Mouse (Mus musculus): ENCODE results near the gene Maf. TPM values are rescaled to one million over a fixed set of nuclear protein-coding genes. Genes with fewer than 3 reads are reported as not detected.

Maf gene
- polyA plus RNA-seq, 1 experiment from 2014 or later, result 17.0 TPM

- no peak for ATAC-seq (ENCODE audit: low FRiP score)
- Histone ChIP-seq H3K36me3 (replicated peaks; ENCODE audit: control insufficient read depth, insufficient read depth) (no peaks in the 10 kb centered on the region), H3K9me3 (ENCODE audit: control insufficient read depth, low read length) (no peaks in the 10 kb centered on the region), H3K9ac (peak overlapping the region; percentile 33; the same call in 1 of the 2 replicates), H3K27me3 (ENCODE audit: control insufficient read depth, insufficient read depth, low read length) (peaks cover 27% of the 10 kb centered on the region), H3K4me1 (replicated peaks; ENCODE audit: control insufficient read depth, insufficient read depth, low read length) (peaks cover 15% of the 10 kb centered on the region; the same call in 1 of the 2 replicates), H3K27ac (no peak overlapping the region), H3K4me3 (replicated peaks; ENCODE audit: low read length) (peak overlapping the region; percentile 62), H3K4me2 (replicated peaks) (peak overlapping the region; percentile 77)
- 2% methylated on average over 19 of the region's 19 CpGs for WGBS
- DNase-seq (ENCODE audit: low spot score), result peak; percentile 92
Measured at GRCm38 (mm10) chr8:115708936-115709780, 1.6 kb upstream of the Maf start.

- peak; percentile 66 for DNase-seq (ENCODE audit: low spot score)
- H3K9ac ChIP-seq, result peak overlapping the region; percentile 79
- peak overlapping the region; percentile 77 for H3K4me2 ChIP-seq (replicated peaks)
- H3K9me3 ChIP-seq (ENCODE audit: control insufficient read depth, low read length), result no peaks in the 10 kb centered on the region
- 0% methylated on average over 59 of the region's 76 CpGs for WGBS
- no peaks in the 10 kb centered on the region for H3K36me3 ChIP-seq (replicated peaks; ENCODE audit: control insufficient read depth, insufficient read depth)
- peak overlapping the region; percentile 89 for H3K27ac ChIP-seq
- H3K4me3 ChIP-seq (replicated peaks; ENCODE audit: low read length), result peak overlapping the region; percentile 62
- H3K27me3 ChIP-seq (ENCODE audit: control insufficient read depth, insufficient read depth, low read length), result peaks cover 20% of the 10 kb centered on the region
- H3K4me1 ChIP-seq (replicated peaks; ENCODE audit: control insufficient read depth, insufficient read depth, low read length), result peaks cover 15% of the 10 kb centered on the region; the same call in 1 of the 2 replicates
- peak; percentile 83 for ATAC-seq (ENCODE audit: low FRiP score)
Measured at GRCm38 (mm10) chr8:115706861-115707730, 498 bp downstream of the Maf start.

GRCm38 (mm10) chr8:115706411-115706860 lies 1.2 kb downstream of the Maf start:
- DNase-seq (ENCODE audit: low spot score), result no peak
- Histone ChIP-seq H3K9me3 (ENCODE audit: control insufficient read depth, low read length) (no peaks in the 10 kb centered on the region), H3K4me3 (replicated peaks; ENCODE audit: low read length) (peak overlapping the region; percentile 62), H3K9ac (peak overlapping the region; percentile 79), H3K27ac (peak overlapping the region; percentile 89), H3K4me2 (replicated peaks) (peak overlapping the region; percentile 77), H3K4me1 (replicated peaks; ENCODE audit: control insufficient read depth, insufficient read depth, low read length) (peaks cover 11% of the 10 kb centered on the region; the same call in 1 of the 2 replicates), H3K27me3 (ENCODE audit: control insufficient read depth, insufficient read depth, low read length) (peaks cover 17% of the 10 kb centered on the region), H3K36me3 (replicated peaks; ENCODE audit: control insufficient read depth, insufficient read depth) (no peaks in the 10 kb centered on the region)
- under 1% methylated on average over 30 of the region's 39 CpGs for WGBS
- peak; percentile 14; the same call in 1 of the 2 replicates for ATAC-seq (ENCODE audit: low FRiP score)

- peaks cover 16% of the 10 kb centered on the region for H3K27me3 ChIP-seq (ENCODE audit: control insufficient read depth, insufficient read depth, low read length)
- no peaks in the 10 kb centered on the region for H3K36me3 ChIP-seq (replicated peaks; ENCODE audit: control insufficient read depth, insufficient read depth)
- H3K4me3 ChIP-seq (replicated peaks; ENCODE audit: low read length), result peak overlapping the region; percentile 62
- peaks cover 11% of the 10 kb centered on the region; the same call in 1 of the 2 replicates for H3K4me1 ChIP-seq (replicated peaks; ENCODE audit: control insufficient read depth, insufficient read depth, low read length)
- no peaks in the 10 kb centered on the region for H3K9me3 ChIP-seq (ENCODE audit: control insufficient read depth, low read length)
- ATAC-seq (ENCODE audit: low FRiP score) (peak; percentile 38; the same call in 1 of the 2 replicates), DNase-seq (ENCODE audit: low spot score) (peak; percentile 50)
- peak overlapping the region; percentile 89 for H3K27ac ChIP-seq
- under 1% methylated on average over 36 of the region's 36 CpGs for WGBS
- peak overlapping the region; percentile 77 for H3K4me2 ChIP-seq (replicated peaks)
- peak overlapping the region; percentile 79 for H3K9ac ChIP-seq
Measured at GRCm38 (mm10) chr8:115705591-115706110, 1.9 kb downstream of the Maf start.

- peak overlapping the region; percentile 36; the same call in 1 of the 2 replicates for H3K9ac ChIP-seq
- DNase-seq (ENCODE audit: low spot score), result no peak
Measured at GRCm38 (mm10) chr8:115703056-115703455, 4.5 kb downstream of the Maf start.

GRCm38 (mm10) chr8:115701001-115701400 lies 6.6 kb downstream of the Maf start:
- H3K9ac ChIP-seq, result no peak overlapping the region
- H3K4me3 ChIP-seq (replicated peaks; ENCODE audit: low read length), result no peak overlapping the region
- no peaks in the 10 kb centered on the region for H3K36me3 ChIP-seq (replicated peaks; ENCODE audit: control insufficient read depth, insufficient read depth)
- H3K27me3 ChIP-seq (ENCODE audit: control insufficient read depth, insufficient read depth, low read length), result peaks cover 7% of the 10 kb centered on the region
- no peaks in the 10 kb centered on the region for H3K4me1 ChIP-seq (replicated peaks; ENCODE audit: control insufficient read depth, insufficient read depth, low read length)
- ATAC-seq (ENCODE audit: low FRiP score) (no peak), DNase-seq (ENCODE audit: low spot score) (no peak)
- no peaks in the 10 kb centered on the region for H3K9me3 ChIP-seq (ENCODE audit: control insufficient read depth, low read length)
- WGBS, result 82% methylated on average over 5 of the region's 5 CpGs
- peak overlapping the region; percentile 27 for H3K4me2 ChIP-seq (replicated peaks)
- H3K27ac ChIP-seq, result no peak overlapping the region

More at GRCm38 (mm10) chr8:115703056-115703455, 4.5 kb downstream of the Maf start:
- Histone ChIP-seq H3K27me3 (ENCODE audit: control insufficient read depth, insufficient read depth, low read length) (peaks cover 7% of the 10 kb centered on the region), H3K9me3 (ENCODE audit: control insufficient read depth, low read length) (no peaks in the 10 kb centered on the region), H3K36me3 (replicated peaks; ENCODE audit: control insufficient read depth, insufficient read depth) (no peaks in the 10 kb centered on the region), H3K4me3 (replicated peaks; ENCODE audit: low read length) (peak overlapping the region; percentile 21), H3K4me1 (replicated peaks; ENCODE audit: control insufficient read depth, insufficient read depth, low read length) (peaks cover 3% of the 10 kb centered on the region; the same call in 1 of the 2 replicates), H3K27ac (no peak overlapping the region), H3K4me2 (replicated peaks) (peak overlapping the region; percentile 42)
- no peak for ATAC-seq (ENCODE audit: low FRiP score)
- 86% methylated on average over 4 of the region's 4 CpGs for WGBS

- no peaks in the 10 kb centered on the region for H3K36me3 ChIP-seq (replicated peaks; ENCODE audit: control insufficient read depth, insufficient read depth)
- peak overlapping the region; percentile 27; the same call in 1 of the 2 replicates for H3K4me2 ChIP-seq (replicated peaks)
- no peaks in the 10 kb centered on the region for H3K27me3 ChIP-seq (ENCODE audit: control insufficient read depth, insufficient read depth, low read length)
- H3K4me1 ChIP-seq (replicated peaks; ENCODE audit: control insufficient read depth, insufficient read depth, low read length), result no peaks in the 10 kb centered on the region
- no peak overlapping the region for H3K27ac ChIP-seq
- 75% methylated on average over 5 of the region's 5 CpGs for WGBS
- no peak for ATAC-seq (ENCODE audit: low FRiP score)
- H3K9ac ChIP-seq, result no peak overlapping the region
- no peak for DNase-seq (ENCODE audit: low spot score)
- no peak overlapping the region for H3K4me3 ChIP-seq (replicated peaks; ENCODE audit: low read length)
- H3K9me3 ChIP-seq (ENCODE audit: control insufficient read depth, low read length), result no peaks in the 10 kb centered on the region
Measured at GRCm38 (mm10) chr8:115699151-115699550, 8.4 kb downstream of the Maf start.

- Histone ChIP-seq H3K9ac (no peak overlapping the region), H3K4me1 (replicated peaks; ENCODE audit: control insufficient read depth, insufficient read depth, low read length) (no peaks in the 10 kb centered on the region), H3K27me3 (ENCODE audit: control insufficient read depth, insufficient read depth, low read length) (no peaks in the 10 kb centered on the region), H3K27ac (no peak overlapping the region), H3K9me3 (ENCODE audit: control insufficient read depth, low read length) (no peaks in the 10 kb centered on the region), H3K36me3 (replicated peaks; ENCODE audit: control insufficient read depth, insufficient read depth) (no peaks in the 10 kb centered on the region), H3K4me2 (replicated peaks) (no peak overlapping the region), H3K4me3 (replicated peaks; ENCODE audit: low read length) (no peak overlapping the region)
- ATAC-seq (ENCODE audit: low FRiP score), result no peak
- WGBS, result 70% methylated on average over 3 of the region's 3 CpGs
- no peak for DNase-seq (ENCODE audit: low spot score)
Measured at GRCm38 (mm10) chr8:115697410-115697809, 10.2 kb downstream of the Maf start.
